Mouse (Mus musculus) adrenal gland, adult 8-10 months (tissue): ENCODE results near the gene Gm27027. TPM values are rescaled to one million over a fixed set of nuclear protein-coding genes. Genes with fewer than 3 reads are reported as not detected.

Experiments used
- DNase-seq: peaks from one replicate; pipeline ENCODE4 v3.0.0; 2022
- total RNA-seq, 4 experiments: library from RNA; stranded (reverse); gene quantifications; 2 replicates each; pipeline ENCODE4 v1.2.4; 2022

The Gm27027 gene
- total RNA-seq, 4 experiments from 2014 or later = 0.80 TPM; not detected in 3

- DNase-seq = peak; percentile 42
These were observed 19.5 kb downstream of the Gm27027 start for GRCm38 (mm10) chr2:93976436-93977252.

GRCm38 (mm10) chr2:93975526-93976435, 20.4 kb downstream of the Gm27027 start:
- no peak for DNase-seq

- DNase-seq = no peak
These were observed 21.1 kb downstream of the Gm27027 start for GRCm38 (mm10) chr2:93975041-93975440.

- no peak for DNase-seq
These were observed 24.5 kb downstream of the Gm27027 start for GRCm38 (mm10) chr2:93971647-93972046.

- no peak for DNase-seq
These were observed 31.5 kb downstream of the Gm27027 start for GRCm38 (mm10) chr2:93964494-93965160.

- DNase-seq = no peak
These were observed 32.4 kb downstream of the Gm27027 start for GRCm38 (mm10) chr2:93963802-93964201.

- peak; percentile 51 for DNase-seq
These were observed 34.4 kb downstream of the Gm27027 start for GRCm38 (mm10) chr2:93961716-93962115.

GRCm38 (mm10) chr2:93959346-93959745, 36.8 kb downstream of the Gm27027 start:
- DNase-seq = no peak

- DNase-seq = no peak
These were observed 37.9 kb downstream of the Gm27027 start for GRCm38 (mm10) chr2:93958216-93958615.

GRCm38 (mm10) chr2:93957785-93958175, 38.4 kb downstream of the Gm27027 start:
- no peak for DNase-seq

- peak; percentile 66 for DNase-seq
These were observed 39.0 kb downstream of the Gm27027 start, which contains the start of gene Gm13889 for GRCm38 (mm10) chr2:93956908-93957784. Gene Gm13889 (minus strand): TSS chr2:93957201.

GRCm38 (mm10) chr2:93956331-93956801, 39.8 kb downstream of the Gm27027 start:
- peak; percentile 43 for DNase-seq

GRCm38 (mm10) chr2:93955886-93956285, 40.3 kb downstream of the Gm27027 start:
- no peak for DNase-seq

- no peak for DNase-seq
These were observed 41.2 kb downstream of the Gm27027 start for GRCm38 (mm10) chr2:93954781-93955578.

- no peak for DNase-seq
These were observed 42.4 kb downstream of the Gm27027 start for GRCm38 (mm10) chr2:93953726-93954125.

GRCm38 (mm10) chr2:93946976-93947375, 49.2 kb downstream of the Gm27027 start:
- no peak for DNase-seq

GRCm38 (mm10) chr2:93944855-93945254, 51.3 kb downstream of the Gm27027 start:
- no peak for DNase-seq

- DNase-seq = no peak
These were observed 52.1 kb downstream of the Gm27027 start for GRCm38 (mm10) chr2:93944099-93944498.

GRCm38 (mm10) chr2:93941670-93942069, 54.5 kb downstream of the Gm27027 start:
- no peak for DNase-seq

- DNase-seq = no peak
These were observed 57.6 kb downstream of the Gm27027 start for GRCm38 (mm10) chr2:93938534-93938933.

GRCm38 (mm10) chr2:93928866-93929265, 67.3 kb downstream of the Gm27027 start:
- no peak for DNase-seq
